Mouse (Mus musculus) liver, embryonic 11.5 days (tissue): Measurements from ENCODE around the gene Pate2. TPM values are rescaled to one million over a fixed set of nuclear protein-coding genes. Genes with fewer than 3 reads are reported as not detected.

ENCODE experiments used
- polyA plus RNA-seq: library from polyadenylated mRNA; unstranded; fragments of >200 nt; fragmentation: Nextera tagmentation; extraction: Ambion mirVana; gene quantifications from 2 replicates; pipeline ENCODE4 v1.2.1, GENCODE M21; 2014

Gene Pate2
- polyA plus RNA-seq, 1 experiment from 2014 or later: 0.16 TPM

Other genes starting within 250 kb of the Pate2 start
- 0.91 and 1.5 TPM in 2 replicates for gene Cdon, start 149.2 kb upstream of the Pate2 start, polyA plus RNA-seq
- not detected in 2 replicates for gene Gm1113, start 52.0 kb upstream of the Pate2 start, polyA plus RNA-seq
- gene Ddx25, start 11.8 kb upstream of the Pate2 start, polyA plus RNA-seq: 1.5 and 1.7 TPM in 2 replicates
- gene Pus3, start 11.7 kb upstream of the Pate2 start, polyA plus RNA-seq: 22.6 and 23.2 TPM in 2 replicates
- 12.8 and 14.1 TPM in 2 replicates for gene Hyls1, start 114 bp downstream of the Pate2 start, polyA plus RNA-seq
- 0.21 TPM in 1 of 2 replicates, not detected in the other for gene Pate4, start 41.7 kb downstream of the Pate2 start, polyA plus RNA-seq
- 0.16 TPM in 1 of 2 replicates, not detected in the other for gene Pate3, start 77.9 kb downstream of the Pate2 start, polyA plus RNA-seq
- gene Pate1, start 117.1 kb downstream of the Pate2 start, polyA plus RNA-seq: not detected in 2 replicates
- not detected in 2 replicates for gene Gm17677, start 170.8 kb downstream of the Pate2 start, polyA plus RNA-seq
- not detected in 2 replicates for gene Gm17727, start 207.8 kb downstream of the Pate2 start, polyA plus RNA-seq
- not detected in 2 replicates for gene Gm27235, start 219.8 kb downstream of the Pate2 start, polyA plus RNA-seq
- not detected in 2 replicates for gene D730048I06Rik, start 219.8 kb downstream of the Pate2 start, polyA plus RNA-seq